In genomic region chr1:135509145-135510084, GRCm38 (mm10) we compare ENCODE assay signal across 9 mouse cellular contexts.
A peak's percentile ranks its signal among the peaks of the same experiment; 100 is the strongest.
DNase-seq lines count a peak whose midpoint lies in the region; ATAC-seq lines count a peak whose summit lies in the region.
"Had no signal": no experiment of that assay in that cellular context is flagged by ENCODE, and none has a peak within 500 bp of the region (broad histone marks: within the 10 kb centered on the region; RNA-seq: fewer than 3 reads in every experiment).

No protein-coding gene starts in this region.

- 21% methylated on average over 15 of the region's 16 CpGs for WGBS in heart, embryonic 12.5 days
- WGBS in hindbrain, embryonic 12.5 days = 14% methylated on average over 15 of the region's 16 CpGs
- 6% methylated on average over 16 of the region's 16 CpGs for WGBS in midbrain, embryonic 11.5 days

- peaks cover 19% of the 10 kb centered on the region for H3K36me3 ChIP-seq in heart, embryonic 12.5 days
- no peaks in the 10 kb centered on the region for H3K36me3 ChIP-seq in hindbrain, embryonic 12.5 days
- no peaks in the 10 kb centered on the region for H3K36me3 ChIP-seq in midbrain, embryonic 11.5 days (ENCODE audit: control insufficient read depth, insufficient read depth, low read length)
- H3K36me3 ChIP-seq: G1E had no signal

- peak overlapping the region; percentile 64; the same call in 1 of the 2 replicates for H3K27ac ChIP-seq in heart, embryonic 12.5 days (ENCODE audit: poor library complexity, severe bottlenecking)
- H3K27ac ChIP-seq in brown adipose tissue, adult 24 weeks (replicated peaks; ENCODE audit: low read depth, low read length) = no peak overlapping the region
- H3K27ac ChIP-seq in hindbrain, embryonic 12.5 days = peak overlapping the region; percentile 71; the same call in 1 of the 2 replicates
- H3K27ac ChIP-seq in midbrain, embryonic 11.5 days (ENCODE audit: low read depth, low read length) = no peak overlapping the region

- H3K9ac ChIP-seq in heart, embryonic 12.5 days = peak overlapping the region; percentile 83
- H3K9ac ChIP-seq in hindbrain, embryonic 12.5 days = peak overlapping the region; percentile 72
- H3K9ac ChIP-seq in midbrain, embryonic 11.5 days (ENCODE audit: low read length) = peak overlapping the region; percentile 57

- DNase-seq in heart, postnatal 4 days = no peak
- peak; percentile 91 for DNase-seq in midbrain, embryonic 11.5 days (ENCODE audit: low spot score, missing footprints)
- DNase-seq in cerebellum, postnatal 10 days = no peak
- DNase-seq in urinary bladder, adult 18-20 months (ENCODE audit: low spot score in 2 of 2) = no peak
- DNase-seq in MN1 (ENCODE audit: low spot score) = no peak

- no peaks in the 10 kb centered on the region for H3K9me3 ChIP-seq in heart, embryonic 12.5 days (replicated peaks)
- H3K9me3 ChIP-seq in hindbrain, embryonic 12.5 days (replicated peaks) = no peaks in the 10 kb centered on the region
- H3K9me3 ChIP-seq in midbrain, embryonic 11.5 days (ENCODE audit: control insufficient read depth, low read length) = no peaks in the 10 kb centered on the region
- H3K9me3 ChIP-seq: G1E had no signal

- ATAC-seq in heart, embryonic 12.5 days (ENCODE audit: insufficient number of reproducible peaks, low FRiP score) = no peak
- 0 out of 2 replicates have a peak, but pooled peaks have one; percentile 7 for ATAC-seq in hindbrain, embryonic 12.5 days (ENCODE audit: low FRiP score)
- no peak for ATAC-seq in midbrain, embryonic 11.5 days (ENCODE audit: low FRiP score)

- peak overlapping the region; percentile 64 for H3K4me3 ChIP-seq in heart, embryonic 12.5 days
- H3K4me3 ChIP-seq in brown adipose tissue, adult 24 weeks (ENCODE audit: insufficient read depth, low read depth, low read length) = peak overlapping the region; percentile 66
- H3K4me3 ChIP-seq in hindbrain, embryonic 12.5 days = peak overlapping the region; percentile 53
- H3K4me3 ChIP-seq in midbrain, embryonic 11.5 days (ENCODE audit: low read depth, low read length) = peak overlapping the region; percentile 48

- peak overlapping the region; percentile 69 for H3K4me2 ChIP-seq in heart, embryonic 12.5 days
- H3K4me2 ChIP-seq in hindbrain, embryonic 12.5 days (replicated peaks) = peak overlapping the region; percentile 66
- peak overlapping the region; percentile 73 for H3K4me2 ChIP-seq in midbrain, embryonic 11.5 days

- peaks cover 84% of the 10 kb centered on the region for H3K4me1 ChIP-seq in heart, embryonic 12.5 days (replicated peaks)
- H3K4me1 ChIP-seq in brown adipose tissue, adult 24 weeks (ENCODE audit: control insufficient read depth, insufficient read depth, insufficient read length, low read length) = peaks cover 45% of the 10 kb centered on the region
- peaks cover 67% of the 10 kb centered on the region for H3K4me1 ChIP-seq in hindbrain, embryonic 12.5 days
- peaks cover 25% of the 10 kb centered on the region for H3K4me1 ChIP-seq in midbrain, embryonic 11.5 days (ENCODE audit: control insufficient read depth, insufficient read depth, low read length)

- no peaks in the 10 kb centered on the region for H3K27me3 ChIP-seq in heart, embryonic 12.5 days (replicated peaks)
- peaks cover 18% of the 10 kb centered on the region for H3K27me3 ChIP-seq in hindbrain, embryonic 12.5 days
- H3K27me3 ChIP-seq in midbrain, embryonic 11.5 days (ENCODE audit: control insufficient read depth, insufficient read depth, low read length) = peaks cover 16% of the 10 kb centered on the region

Comparison
In these comparisons a context has a peak if more than half of its experiments do, and no peak if none do; other contexts are left out.
1. H3K27ac ChIP-seq: peak in heart, embryonic 12.5 days (single experiment) and hindbrain, embryonic 12.5 days (single experiment); none in brown adipose tissue, adult 24 weeks (single experiment) and midbrain, embryonic 11.5 days (single experiment).
2. Peak in every context shown above with its lines, with median percentiles within 50 percentile points of each other: H3K4me2 ChIP-seq, H3K4me3 ChIP-seq and H3K9ac ChIP-seq.